Mouse (Mus musculus) hindbrain, embryonic 16.5 days (tissue): ENCODE measurements around the gene Tex13c2. TPM values are rescaled to one million over a fixed set of nuclear protein-coding genes. Genes with fewer than 3 reads are reported as not detected.

Source experiments
- ATAC-seq: fragments of 200-750 bp; cut with Nextera tagmentation; 2 replicates; pipeline ENCODE4 v1.8.0; 2017; ENCODE audit warnings: moderate TSS enrichment, moderate library complexity
- H3K27ac ChIP-seq: fragments of 300-500 bp; sonication (generic); 2 replicates; pipeline ENCODE4 v1.5.1; 2014; ENCODE audit warnings: low read depth, mild to moderate bottlenecking, control low read depth, low read length, moderate library complexity
- H3K27me3 ChIP-seq: fragments of 300-500 bp; sonication (generic); replicated peaks from 2 replicates; pipeline ENCODE4 v1.6.1; 2014; ENCODE audit warnings: low read length; ENCODE audit not compliant: control insufficient read depth, insufficient read depth
- H3K36me3 ChIP-seq: fragments of 300-500 bp; sonication (generic); 2 replicates; pipeline ENCODE4 v1.6.1; 2014; ENCODE audit warnings: mild to moderate bottlenecking, low read length, moderate library complexity, mixed read lengths; ENCODE audit not compliant: control insufficient read depth, insufficient read depth
- H3K4me1 ChIP-seq: fragments of 300-500 bp; sonication (generic); 2 replicates; pipeline ENCODE4 v1.6.1; 2014; ENCODE audit warnings: low read depth, low read length; ENCODE audit not compliant: control insufficient read depth, insufficient read depth
- H3K4me2 ChIP-seq: fragments of 300-500 bp; sonication (generic); 2 replicates; pipeline ENCODE4 v1.6.1; 2014; ENCODE audit warnings: mild to moderate bottlenecking, low read length, control low read depth, moderate library complexity
- H3K4me3 ChIP-seq: fragments of 300-500 bp; sonication (generic); 2 replicates; pipeline ENCODE4 v1.5.1; 2014; ENCODE audit warnings: mild to moderate bottlenecking, low read length, control low read depth, moderate library complexity
- H3K9ac ChIP-seq: fragments of 300-500 bp; sonication (generic); 2 replicates; pipeline ENCODE4 v1.6.1; 2014; ENCODE audit warnings: low read depth, mild to moderate bottlenecking, control low read depth, low read length, moderate library complexity
- H3K9me3 ChIP-seq: fragments of 300-500 bp; sonication (generic); 2 replicates; pipeline ENCODE4 v1.6.1; 2014; ENCODE audit warnings: mild to moderate bottlenecking, low read length, moderate library complexity; ENCODE audit not compliant: control insufficient read depth
- WGBS: fragments of 180-500 bp; shearing (Covaris S2); extraction: QIAGEN DNeasy Blood & Tissue Kit; methylation state at CpG from one replicate; pipeline ENCODE4 v1.1.7; 2014; 5-methylcytosine and 5-hydroxymethylcytosine counted together
- polyA plus RNA-seq: library from polyadenylated mRNA; unstranded; fragments of >200 nt; fragmentation: Nextera tagmentation; extraction: Ambion mirVana; gene quantifications from 2 replicates; pipeline ENCODE4 v1.2.1, GENCODE M21; 2015

Gene Tex13c2
- polyA plus RNA-seq, 1 experiment from 2014 or later: not detected

DNA sequence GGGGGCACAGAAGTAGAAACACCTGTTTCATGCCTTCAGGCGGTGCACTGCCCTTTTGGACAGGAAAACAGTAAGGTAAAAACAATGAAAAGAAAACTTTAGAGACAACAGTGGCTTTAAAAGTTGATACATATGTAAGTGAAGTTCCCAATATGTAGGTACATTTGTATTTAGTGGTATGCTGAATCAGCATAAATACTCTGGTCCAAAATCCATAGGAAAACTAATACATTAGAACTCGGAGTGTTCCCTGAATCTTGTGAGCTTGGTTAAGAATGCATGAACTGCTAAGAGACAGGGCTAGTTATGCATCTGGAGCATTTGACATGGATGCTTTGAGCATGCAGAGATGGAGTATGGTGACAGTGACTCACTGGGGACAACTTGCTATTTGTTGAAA is 33.4 kb downstream of the Tex13c2 start:
- H3K27ac ChIP-seq: no peak overlapping the region

DNA sequence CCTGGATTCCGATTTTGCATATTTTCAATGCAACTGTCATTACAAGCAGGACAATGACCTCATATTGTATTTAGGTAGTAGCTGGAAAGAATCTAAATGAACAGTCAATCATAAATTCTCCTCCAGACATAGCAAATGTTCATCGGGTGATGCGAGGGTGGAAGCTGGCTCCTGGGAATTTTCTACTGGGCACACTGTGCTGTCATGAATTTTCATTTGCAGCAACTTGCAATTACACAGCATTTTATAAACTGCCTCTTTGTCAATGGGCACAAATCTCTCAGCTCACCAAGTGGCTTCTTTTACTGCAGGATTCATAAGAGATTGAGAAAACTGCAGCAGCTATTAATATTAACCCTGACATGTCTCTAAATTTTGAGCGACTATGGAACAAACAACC is 41.2 kb downstream of the Tex13c2 start:
- Histone ChIP-seq H3K27ac (no peak overlapping the region), H3K27me3 (no peaks in the 10 kb centered on the region), H3K4me1 (no peaks in the 10 kb centered on the region), H3K4me3 (no peak overlapping the region), H3K36me3 (no peaks in the 10 kb centered on the region), H3K9ac (no peak overlapping the region), H3K9me3 (no peaks in the 10 kb centered on the region), H3K4me2 (no peak overlapping the region)
- 53% methylated on average over 4 of the region's 4 CpGs for WGBS
- ATAC-seq: no peak

More for the DNA sequence above, 33.4 kb downstream of the Tex13c2 start:
- Histone ChIP-seq H3K9ac (no peak overlapping the region), H3K4me2 (no peak overlapping the region), H3K9me3 (no peaks in the 10 kb centered on the region), H3K4me3 (no peak overlapping the region), H3K4me1 (no peaks in the 10 kb centered on the region), H3K36me3 (no peaks in the 10 kb centered on the region), H3K27me3 (no peaks in the 10 kb centered on the region)
- WGBS: 71% methylated on average over 2 of the region's 2 CpGs
- ATAC-seq: no peak

DNA sequence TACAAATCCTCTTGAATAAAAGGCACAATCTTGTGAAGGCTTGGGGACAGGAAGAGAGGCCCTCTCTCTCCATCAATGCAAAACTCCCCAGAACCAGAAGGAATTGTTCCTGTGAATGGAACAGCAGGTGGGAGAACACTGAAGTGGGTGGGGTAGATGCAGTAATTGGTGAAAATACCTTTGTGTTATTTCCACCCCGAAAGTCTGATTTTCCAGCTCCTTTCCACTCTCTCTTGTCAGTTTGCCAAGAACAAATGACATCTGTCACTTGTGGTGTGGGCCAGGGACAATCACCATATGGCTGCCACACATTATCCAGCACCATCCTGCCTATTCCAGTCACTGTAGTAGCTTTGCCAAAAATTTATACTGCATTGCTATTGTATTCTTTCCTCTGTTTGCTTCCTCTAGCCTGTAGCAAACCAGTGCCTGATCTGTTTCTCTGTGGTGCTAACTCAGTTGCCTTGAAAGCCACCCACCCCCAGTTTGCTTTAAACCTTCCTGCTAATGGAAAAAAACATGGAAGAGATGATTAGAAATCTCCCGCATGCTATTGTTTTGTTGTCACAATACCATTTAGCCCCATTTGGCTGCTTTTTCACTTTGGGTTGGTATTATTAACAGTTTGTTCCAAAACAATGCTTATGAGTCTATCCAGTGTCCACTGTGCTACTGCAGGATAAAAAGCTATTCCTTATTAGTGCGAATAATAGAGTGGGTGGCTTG is 50.7 kb downstream of the Tex13c2 start:
- Histone ChIP-seq H3K9ac (no peak overlapping the region), H3K4me3 (no peak overlapping the region), H3K4me2 (peak overlapping the region; percentile 24), H3K36me3 (no peaks in the 10 kb centered on the region), H3K27me3 (no peaks in the 10 kb centered on the region), H3K9me3 (no peaks in the 10 kb centered on the region), H3K27ac (no peak overlapping the region), H3K4me1 (no peaks in the 10 kb centered on the region)
- WGBS: 16% methylated on average over 3 of the region's 3 CpGs
- peak; percentile 82; the same call in 1 of the 2 replicates for ATAC-seq

DNA sequence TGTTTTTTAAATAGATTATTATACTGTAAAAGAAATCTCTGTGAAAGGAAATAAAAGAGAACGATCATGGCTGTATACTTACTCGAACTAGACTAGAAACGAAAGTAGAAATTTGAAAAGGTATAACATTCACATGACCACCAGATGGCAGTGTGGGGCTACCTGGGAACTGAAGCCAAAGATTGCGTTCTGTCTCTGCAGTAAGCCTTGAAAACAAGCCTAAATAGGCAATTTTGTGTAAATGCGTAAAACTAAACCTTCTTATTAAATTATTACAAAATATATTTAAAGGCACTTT is 51.2 kb downstream of the Tex13c2 start:
- no peak overlapping the region for H3K27ac ChIP-seq
- H3K36me3 ChIP-seq: no peaks in the 10 kb centered on the region
- H3K27me3 ChIP-seq: no peaks in the 10 kb centered on the region
- H3K4me2 ChIP-seq: peak overlapping the region; percentile 24; the same call in 1 of the 2 replicates
- H3K9me3 ChIP-seq: no peaks in the 10 kb centered on the region
- ATAC-seq: no peak; the same call in 1 of the 2 replicates
- 33% methylated on average over 5 of the region's 5 CpGs for WGBS
- H3K4me1 ChIP-seq: no peaks in the 10 kb centered on the region
- H3K4me3 ChIP-seq: no peak overlapping the region
- no peak overlapping the region for H3K9ac ChIP-seq

Other genes starting within 250 kb of the Tex13c2 start
- gene Sh2d1a, start 12.8 kb downstream of the Tex13c2 start, polyA plus RNA-seq: 3.9 and 6.3 TPM in 2 replicates